Mouse (Mus musculus) retina, embryonic 14.5 days (tissue): ENCODE data around the gene Gm17324.
"Not testable (repeated sequence)": the region's sequence is repeated elsewhere in the genome, so short reads cannot be mapped to it uniquely, and the experiment has no call there.

Experiments
- DNase-seq: peaks from one replicate; pipeline ENCODE4 v3.0.0-alpha.2; 2015; ENCODE audit warnings: low spot score

Gm17324 gene

GRCm38 (mm10) chr9:78447973-78448873 lies at the start of gene Gm17324, which contains the start of gene Mto1:
Gm17324 (minus strand) TSS chr9:78448786.
Mto1 (plus strand) TSS chr9:78448208.
- DNase-seq = peak; percentile 95

GRCm38 (mm10) chr9:78493171-78493570 lies 44.6 kb upstream of the Gm17324 start:
- no peak for DNase-seq

GRCm38 (mm10) chr9:78492254-78492653 lies 43.7 kb upstream of the Gm17324 start:
- DNase-seq = no peak

- no peak for DNase-seq
These were observed 42.6 kb upstream of the Gm17324 start for GRCm38 (mm10) chr9:78491169-78491568.

- no peak for DNase-seq
These were observed 40.4 kb upstream of the Gm17324 start, which contains the start of gene Eef1a1 for GRCm38 (mm10) chr9:78488890-78489420. Eef1a1 (minus strand) TSS chr9:78489151.

- DNase-seq = not testable (repeated sequence)
These were observed 39.4 kb upstream of the Gm17324 start for GRCm38 (mm10) chr9:78488021-78488420.

- no peak for DNase-seq
These were observed 36.1 kb upstream of the Gm17324 start for GRCm38 (mm10) chr9:78484660-78485059.

- DNase-seq = no peak
These were observed 33.8 kb upstream of the Gm17324 start for GRCm38 (mm10) chr9:78482386-78482785.

GRCm38 (mm10) chr9:78481423-78482331 lies 33.1 kb upstream of the Gm17324 start:
- peak; percentile 98 for DNase-seq

GRCm38 (mm10) chr9:78480706-78481358 lies 32.2 kb upstream of the Gm17324 start:
- DNase-seq = peak; percentile 75

GRCm38 (mm10) chr9:78480227-78480626 lies 31.6 kb upstream of the Gm17324 start:
- not testable (repeated sequence) for DNase-seq

GRCm38 (mm10) chr9:78479308-78479707 lies 30.7 kb upstream of the Gm17324 start:
- not testable (repeated sequence) for DNase-seq

GRCm38 (mm10) chr9:78478009-78478605 lies 29.5 kb upstream of the Gm17324 start:
- DNase-seq = not testable (repeated sequence)

- peak; percentile 70 for DNase-seq
These were observed 28.5 kb upstream of the Gm17324 start for GRCm38 (mm10) chr9:78477021-78477551.

GRCm38 (mm10) chr9:78476531-78477020 lies 28.0 kb upstream of the Gm17324 start:
- DNase-seq = peak; percentile 52

GRCm38 (mm10) chr9:78475873-78476272 lies 27.3 kb upstream of the Gm17324 start:
- no peak for DNase-seq

- no peak for DNase-seq
These were observed 26.8 kb upstream of the Gm17324 start for GRCm38 (mm10) chr9:78475383-78475780.

- no peak for DNase-seq
These were observed 26.3 kb upstream of the Gm17324 start for GRCm38 (mm10) chr9:78474771-78475382.

- DNase-seq = no peak
These were observed 25.7 kb upstream of the Gm17324 start for GRCm38 (mm10) chr9:78474270-78474669.

GRCm38 (mm10) chr9:78473588-78473987 lies 25.0 kb upstream of the Gm17324 start:
- DNase-seq = peak; percentile 27
